Mouse (Mus musculus) MEL (cell line): Measurements from ENCODE around the gene Spata31d1a. TPM values are rescaled to one million over a fixed set of nuclear protein-coding genes. Genes with fewer than 3 reads are reported as not detected.

Experiments used
- DNase-seq: peaks from one replicate; pipeline ENCODE4 v3.0.0; 2011; ENCODE audit warnings: low read depth, low spot score
- H3K27ac ChIP-seq: 2 replicates; pipeline ENCODE4 v1.5.1; 2012; ENCODE audit warnings: low read depth, mild to moderate bottlenecking, control low read depth, low read length, moderate library complexity; ENCODE audit not compliant: control insufficient read depth
- H3K27me3 ChIP-seq, 2 experiments: fragments of 150-350 bp in 1 of 2; sonication (generic) in 1 of 2; 2 replicates each; pipeline ENCODE4 v1.6.1; 2012; ENCODE audit warnings: low read length in 2 of 2, mild to moderate bottlenecking in 2 of 2, improper control_type of control experiment in 1 of 2, moderate library complexity in 1 of 2; ENCODE audit not compliant: insufficient read depth in 2 of 2, control insufficient read depth in 1 of 2
- H3K36me3 ChIP-seq, 2 experiments: 2 replicates each; pipeline ENCODE4 v1.6.1; 2012 to 2014; ENCODE audit warnings: low read length in 2 of 2, improper control_type of control experiment in 1 of 2, inconsistent platforms in 1 of 2, mild to moderate bottlenecking in 1 of 2; ENCODE audit not compliant: insufficient read depth in 2 of 2, control insufficient read depth in 1 of 2
- H3K4me1 ChIP-seq, 2 experiments: fragments of 150-350 bp in 1 of 2; sonication (generic) in 1 of 2; 2 replicates each; pipeline ENCODE4 v1.6.1; 2012; ENCODE audit warnings: low read length in 2 of 2, improper control_type of control experiment in 1 of 2, mild to moderate bottlenecking in 1 of 2; ENCODE audit not compliant: insufficient read depth in 2 of 2, control insufficient read depth in 1 of 2
- H3K4me3 ChIP-seq, 2 experiments: fragments of 150-350 bp in 1 of 2; sonication (generic) in 1 of 2; 2 replicates each; pipeline ENCODE4 v1.5.1; 2012; ENCODE audit warnings: low read depth in 2 of 2, low read length in 2 of 2, mild to moderate bottlenecking in 2 of 2, moderate library complexity in 2 of 2, control low read depth in 1 of 2, improper control_type of control experiment in 1 of 2; ENCODE audit not compliant: control insufficient read depth in 1 of 2, insufficient read depth in 1 of 2
- H3K79me2 ChIP-seq: 2 replicates; pipeline ENCODE4 v1.6.1; 2012; ENCODE audit warnings: mild to moderate bottlenecking, low read length, moderate library complexity; ENCODE audit not compliant: control insufficient read depth, poor library complexity, insufficient read depth
- H3K9ac ChIP-seq: 2 replicates; pipeline ENCODE4 v1.6.1; 2012; ENCODE audit warnings: low read depth, mild to moderate bottlenecking, control low read depth, low read length, moderate library complexity; ENCODE audit not compliant: control insufficient read depth, poor library complexity, severe bottlenecking
- H3K9me3 ChIP-seq: fragments of 150-350 bp; sonication (generic); replicated peaks from 2 replicates; pipeline ENCODE4 v1.6.1; 2012; ENCODE audit warnings: mild to moderate bottlenecking, low read length, improper control_type of control experiment, moderate library complexity; ENCODE audit not compliant: insufficient read depth
- CHD1 ChIP-seq: IDR thresholded peaks from 2 replicates; pipeline ENCODE4 v1.6.1; 2012; ENCODE audit warnings: low read depth, mild to moderate bottlenecking, inconsistent platforms, low read length, improper control_type of control experiment
- ELF1 ChIP-seq: IDR thresholded peaks from 2 replicates; pipeline ENCODE4 v1.6.1; 2014; ENCODE audit warnings: low read depth, mild to moderate bottlenecking, inconsistent platforms, low read length, improper control_type of control experiment, moderate library complexity
- GATA1 ChIP-seq: IDR thresholded peaks from 2 replicates; pipeline ENCODE4 v1.6.1; 2011; ENCODE audit warnings: low read depth, low read length, improper control_type of control experiment
- HCFC1 ChIP-seq: IDR thresholded peaks from 2 replicates; pipeline ENCODE4 v1.6.1; 2012; ENCODE audit warnings: low read depth, mild to moderate bottlenecking, inconsistent platforms, low read length, improper control_type of control experiment, moderate library complexity
- KAT2A ChIP-seq: conservative IDR thresholded peaks from 2 replicates; pipeline ENCODE4 v1.6.1; 2012; ENCODE audit warnings: low read depth, low read length, improper control_type of control experiment, inconsistent platforms
- MAX ChIP-seq: IDR thresholded peaks from 2 replicates; pipeline ENCODE4 v1.6.1; 2011; ENCODE audit warnings: low read length, improper control_type of control experiment
- MEF2A ChIP-seq: IDR thresholded peaks from 2 replicates; pipeline ENCODE4 v1.6.1; 2014; ENCODE audit warnings: low read depth, mild to moderate bottlenecking, inconsistent platforms, low read length, improper control_type of control experiment; ENCODE audit not compliant: poor library complexity, insufficient replicate concordance, severe bottlenecking; ENCODE audit errors: extremely low read depth
- MXI1 ChIP-seq: IDR thresholded peaks from 2 replicates; pipeline ENCODE4 v1.6.1; 2011; ENCODE audit warnings: mild to moderate bottlenecking, low read depth, low read length, improper control_type of control experiment
- MYB ChIP-seq: IDR thresholded peaks from 2 replicates; pipeline ENCODE4 v1.6.1; 2011; ENCODE audit warnings: mild to moderate bottlenecking, low read depth, low read length, improper control_type of control experiment
- NELFE ChIP-seq: IDR thresholded peaks from 2 replicates; pipeline ENCODE4 v1.6.1; 2011; ENCODE audit warnings: low read depth, low read length, improper control_type of control experiment
- POLR2A ChIP-seq, 2 experiments: IDR thresholded peaks; 2 replicates each; pipeline ENCODE4 v1.6.1; 2011 to 2012; ENCODE audit warnings: low read length in 2 of 2, mild to moderate bottlenecking in 2 of 2, control low read depth in 1 of 2, improper control_type of control experiment in 1 of 2, low read depth in 1 of 2, moderate library complexity in 1 of 2; ENCODE audit not compliant: control insufficient read depth in 1 of 2, insufficient read depth in 1 of 2, poor library complexity in 1 of 2
- RCOR1 ChIP-seq: IDR thresholded peaks from 2 replicates; pipeline ENCODE4 v1.6.1; 2012; ENCODE audit warnings: low read depth, mild to moderate bottlenecking, inconsistent platforms, low read length, improper control_type of control experiment
- SIN3A ChIP-seq: IDR thresholded peaks from 2 replicates; pipeline ENCODE4 v1.6.1; 2012; ENCODE audit warnings: low read length, improper control_type of control experiment, inconsistent platforms
- SMC3 ChIP-seq: IDR thresholded peaks from 2 replicates; pipeline ENCODE4 v1.6.1; 2011; ENCODE audit warnings: low read depth, low read length, improper control_type of control experiment
- TCF12 ChIP-seq: IDR thresholded peaks from 2 replicates; pipeline ENCODE4 v1.6.1; 2014; ENCODE audit warnings: low read depth, mild to moderate bottlenecking, inconsistent platforms, low read length, improper control_type of control experiment, moderate library complexity
- UBTF ChIP-seq: IDR thresholded peaks from 2 replicates; pipeline ENCODE4 v1.6.1; 2012; ENCODE audit warnings: low read depth, mild to moderate bottlenecking, inconsistent platforms, low read length, improper control_type of control experiment, moderate library complexity, borderline replicate concordance; ENCODE audit not compliant: insufficient read depth
- ZMIZ1 ChIP-seq: IDR thresholded peaks from 2 replicates; pipeline ENCODE4 v1.6.1; 2012; ENCODE audit warnings: low read depth, mild to moderate bottlenecking, inconsistent platforms, low read length, improper control_type of control experiment, moderate library complexity
- polyA plus RNA-seq, 2 experiments: library from polyadenylated mRNA; stranded (reverse) in 1 of 2; unstranded in 1 of 2; fragments of >175 nt in 1 of 2; fragments of >200 nt in 1 of 2; gene quantifications; 2 replicates each; pipeline versions ENCODE4 v1.2.1 to v1.2.4; 2012; ENCODE audit warnings: low replicate concordance in 2 of 2, low read depth in 1 of 2; ENCODE audit not compliant: insufficient read length in 2 of 2, insufficient read depth in 1 of 2, missing spikeins in 1 of 2
- total RNA-seq: library from RNA; depleted of rRNA; stranded (reverse); fragments of 300-350 nt; gene quantifications from 2 replicates; pipeline ENCODE4 v1.2.3, GENCODE M21; 2012

Gene Spata31d1a
- total and polyA plus RNA-seq, 3 experiments, result 0.03 TPM; not detected in 2

DNA sequence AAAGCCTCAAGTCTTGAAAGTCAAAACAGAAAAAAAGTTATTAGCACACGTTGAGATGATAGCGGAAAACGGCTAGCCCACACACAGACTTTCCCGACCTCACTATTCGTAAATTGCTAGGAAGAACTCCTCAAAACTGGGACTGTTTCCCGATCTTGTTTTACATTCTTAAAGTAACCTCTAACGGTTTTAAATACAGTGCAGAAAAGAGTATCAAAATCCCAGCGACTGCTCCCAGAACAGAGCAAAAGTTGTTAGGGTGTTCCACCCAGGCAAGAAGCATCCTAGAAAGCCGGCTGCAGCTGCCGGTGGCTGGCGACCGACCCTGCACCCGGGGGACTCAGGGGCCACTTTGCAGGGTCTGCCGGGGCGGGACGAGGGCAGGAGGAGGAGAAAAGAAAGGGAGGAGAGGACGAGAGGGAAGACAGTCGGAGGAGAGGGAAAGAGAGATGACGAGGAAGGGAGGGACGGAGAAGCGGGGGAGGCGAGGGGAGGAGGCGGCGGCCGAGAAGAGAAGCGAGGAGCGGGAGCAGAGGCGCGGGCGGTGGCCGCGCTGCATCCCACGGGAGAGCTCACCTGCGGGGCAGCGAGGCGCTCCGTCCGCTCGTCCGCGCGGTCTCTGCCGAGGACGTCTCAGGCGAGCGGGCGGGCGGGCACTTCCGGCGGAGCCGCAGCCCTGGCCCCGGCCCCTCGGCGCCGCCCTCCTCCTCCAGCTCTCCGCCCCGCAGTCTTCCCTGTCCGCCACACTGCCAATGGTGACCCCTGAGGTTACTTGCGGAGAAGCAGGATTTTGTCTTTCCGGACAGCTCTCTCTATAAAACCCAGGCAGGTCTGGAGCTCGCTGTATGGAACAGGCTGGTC, 34.7 kb downstream of the Spata31d1a start, which contains the start of gene Golm1:
Golm1 (minus strand) TSS at position 661 of the 861 bp plus-strand sequence.
- TF ChIP-seq HCFC1, result no peak
- peak; percentile 53 for TF ChIP-seq MXI1
- TF ChIP-seq POLR2A (IDR thresholded peaks at IDR 0.05; ENCODE audit: control insufficient read depth in 1 of 2, insufficient read depth in 1 of 2, low read depth in 1 of 2, low read length in 2 of 2, poor library complexity in 1 of 2), result peak; percentile 69 to 77; a peak in 2 of 4 replicates
- peak; percentile 23; the same call in 1 of the 2 replicates for TF ChIP-seq SIN3A
- TF ChIP-seq MEF2A, result no peak
- TF ChIP-seq ZMIZ1, result peak; percentile 34; the same call in 1 of the 2 replicates
- TF ChIP-seq ELF1, result no peak
- TF ChIP-seq TCF12, result 0 out of 2 replicates have a peak, but pooled peaks have one; percentile 20
- TF ChIP-seq UBTF, result 0 out of 2 replicates have a peak, but pooled peaks have one; percentile 51
- no peak for TF ChIP-seq CHD1
- TF ChIP-seq RCOR1, result no peak
- no peak for TF ChIP-seq SMC3
- no peak for TF ChIP-seq GATA1
- H3K27me3 ChIP-seq, result no peaks in the 10 kb centered on the region
- H3K4me1 ChIP-seq, result peaks cover 12 to 33% of the 10 kb centered on the region in 2 experiments
- peak within 1 kb of the TSS; percentile 79 to 99 for H3K4me3 ChIP-seq
- peak within 1 kb of the TSS; percentile 76 for H3K9ac ChIP-seq
- no peaks in the 10 kb centered on the region for H3K9me3 ChIP-seq
- H3K27ac ChIP-seq, result peak within 1 kb of the TSS; percentile 54
- DNase-seq, result peak; percentile 68
- peaks cover 20% of the 10 kb centered on the region for H3K79me2 ChIP-seq
- peaks cover 0 to 22% of the 10 kb centered on the region in 2 experiments; a peak in 2 of 4 replicates for H3K36me3 ChIP-seq

DNA sequence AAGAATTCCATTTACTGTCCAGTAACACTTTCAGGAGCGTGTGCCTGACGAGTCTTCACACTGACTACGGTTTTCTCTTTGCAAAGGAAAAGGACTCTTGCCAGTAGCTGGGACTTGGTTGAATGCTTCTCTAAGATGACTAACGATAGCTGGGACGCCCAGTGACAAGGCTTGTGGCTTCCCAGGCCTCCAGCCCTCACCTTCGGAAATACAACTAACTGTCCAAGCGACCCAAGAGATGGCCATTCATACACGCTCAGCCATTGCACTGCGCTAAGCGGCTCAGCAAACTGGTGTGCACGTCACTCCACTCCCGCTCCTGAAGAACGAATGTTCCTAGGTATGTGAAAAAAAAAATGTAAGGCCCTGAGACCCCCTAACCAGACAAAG, 35.4 kb downstream of the Spata31d1a start:
- TF ChIP-seq MYB (0 out of 2 replicates have a peak, but pooled peaks have one; percentile 7), KAT2A (no peak), MAX (peak; percentile 17; the same call in 1 of the 2 replicates), NELFE (0 out of 2 replicates have a peak, but pooled peaks have one; percentile 21), RCOR1 (no peak)
- peak overlapping the region; percentile 45 for H3K27ac ChIP-seq
- no peak for DNase-seq
- peaks cover 21% of the 10 kb centered on the region for H3K79me2 ChIP-seq
- H3K4me1 ChIP-seq, result peaks cover 12 to 28% of the 10 kb centered on the region in 2 experiments
- H3K27me3 ChIP-seq, result no peaks in the 10 kb centered on the region
- peaks cover 0 to 18% of the 10 kb centered on the region in 2 experiments; a peak in 2 of 4 replicates for H3K36me3 ChIP-seq
- H3K4me3 ChIP-seq, result peak overlapping the region; percentile 79 to 99
- peak overlapping the region; percentile 76 for H3K9ac ChIP-seq
- no peaks in the 10 kb centered on the region for H3K9me3 ChIP-seq
